Mouse (Mus musculus) adrenal gland, postnatal 25 days (tissue): ENCODE measurements around the gene Fbln7. TPM values are rescaled to one million over a fixed set of nuclear protein-coding genes. Genes with fewer than 3 reads are reported as not detected.

Experiments
- DNase-seq: peaks from one replicate; pipeline ENCODE4 v3.0.0; 2021; ENCODE audit warnings: mixed read lengths
- long read RNA-seq: library from polyadenylated mRNA; stranded (forward); transcript quantifications from one replicate; pipeline ENCODE4 v2.0.0, GENCODE M21; 2021
- total RNA-seq: library from RNA; stranded (reverse); gene quantifications from 2 replicates; pipeline ENCODE4 v1.2.3, GENCODE M21; 2021

The Fbln7 gene
- total RNA-seq: 2.2 and 3.6 TPM in 2 replicates
- long read RNA-seq, transcript Fbln7-201 (8 exons, 2,905 nt): major isoform, 7 of 8 reads
- long read RNA-seq, partial matches to known transcripts: 0 of 8 reads
- long read RNA-seq, other reads (novel, unspliced or antisense): 1 of 8 reads

DNA sequence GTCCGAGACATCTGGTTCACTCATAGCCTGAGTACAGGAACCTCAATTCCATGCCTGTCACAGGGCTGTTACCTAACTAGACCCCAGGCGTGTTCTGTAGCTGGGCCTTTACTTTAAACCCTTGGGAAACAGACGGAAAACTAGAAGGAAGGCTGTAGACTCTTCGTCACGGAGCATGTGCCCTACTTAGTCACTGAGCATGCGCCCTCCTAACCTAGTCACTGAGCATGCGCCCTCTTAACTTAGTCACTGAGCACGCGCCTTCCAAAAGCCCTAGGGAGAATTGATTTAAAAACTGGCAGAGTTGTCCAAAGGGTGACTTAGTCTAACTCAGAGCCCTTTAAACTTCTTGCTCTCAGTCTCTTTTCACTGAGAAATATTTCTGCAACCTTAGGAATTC, at the start of gene Fbln7:
Gene Fbln7, plus strand, starts transcription at position 346 of the 400 bp plus-strand sequence.
- no peak for DNase-seq

DNA sequence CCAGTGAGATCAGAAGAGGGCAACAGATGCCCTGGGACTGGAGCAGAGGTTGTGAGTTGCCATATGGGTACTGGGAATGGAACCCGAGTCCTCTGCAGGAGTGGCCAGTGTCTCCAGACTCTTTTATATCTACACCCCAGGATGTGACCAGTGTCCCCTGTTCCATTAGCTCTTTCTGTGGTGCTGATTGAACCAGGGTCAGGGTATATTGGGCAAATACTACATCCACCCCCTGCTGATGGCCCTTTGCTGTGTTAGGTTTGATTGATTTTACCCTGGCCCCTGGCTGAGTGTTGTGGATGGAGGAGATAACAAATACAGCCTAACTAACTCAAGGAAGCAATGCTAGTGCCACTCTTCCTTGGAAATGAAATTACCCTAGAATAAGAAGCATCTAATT, 46.5 kb upstream of the Fbln7 start:
- DNase-seq: no peak

DNA sequence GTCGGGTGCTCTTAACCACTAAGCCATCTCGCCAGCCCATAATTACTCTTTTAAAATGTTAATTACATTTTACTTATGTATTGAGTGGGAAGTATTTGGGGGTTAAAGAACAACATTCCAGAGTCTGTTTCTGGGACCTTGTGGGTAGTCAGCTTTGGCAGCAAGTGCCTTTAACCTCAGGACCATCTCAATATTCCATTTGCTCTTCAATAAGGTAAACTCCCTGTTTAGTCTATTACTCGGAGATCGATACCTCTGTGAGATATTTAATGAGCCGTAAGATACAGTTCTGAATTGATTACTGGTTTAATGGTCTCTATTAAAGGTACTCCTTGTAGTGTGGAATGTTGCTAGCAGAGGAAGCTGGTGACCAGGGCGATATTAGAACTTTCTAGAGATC, 45.9 kb upstream of the Fbln7 start:
- DNase-seq: no peak

DNA sequence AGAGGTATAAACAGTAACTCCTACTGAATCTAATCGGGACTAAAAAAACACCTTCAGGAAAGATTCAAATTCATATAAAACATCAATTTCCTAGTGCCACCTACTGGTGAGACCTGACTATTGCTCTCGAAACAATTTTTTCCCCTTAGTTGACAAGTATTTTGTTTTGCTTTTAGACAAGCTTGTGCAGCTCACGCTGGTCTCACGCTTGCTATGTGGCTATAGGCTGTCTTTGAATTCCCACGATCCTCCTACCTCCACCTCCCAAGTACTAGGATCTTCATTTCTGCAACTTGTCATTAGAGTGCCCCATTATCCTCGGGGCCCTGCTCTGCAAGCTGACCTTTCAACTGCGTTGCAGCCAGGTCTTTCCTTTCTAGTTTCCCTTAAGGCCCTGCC, 45.4 kb upstream of the Fbln7 start:
- no peak for DNase-seq

DNA sequence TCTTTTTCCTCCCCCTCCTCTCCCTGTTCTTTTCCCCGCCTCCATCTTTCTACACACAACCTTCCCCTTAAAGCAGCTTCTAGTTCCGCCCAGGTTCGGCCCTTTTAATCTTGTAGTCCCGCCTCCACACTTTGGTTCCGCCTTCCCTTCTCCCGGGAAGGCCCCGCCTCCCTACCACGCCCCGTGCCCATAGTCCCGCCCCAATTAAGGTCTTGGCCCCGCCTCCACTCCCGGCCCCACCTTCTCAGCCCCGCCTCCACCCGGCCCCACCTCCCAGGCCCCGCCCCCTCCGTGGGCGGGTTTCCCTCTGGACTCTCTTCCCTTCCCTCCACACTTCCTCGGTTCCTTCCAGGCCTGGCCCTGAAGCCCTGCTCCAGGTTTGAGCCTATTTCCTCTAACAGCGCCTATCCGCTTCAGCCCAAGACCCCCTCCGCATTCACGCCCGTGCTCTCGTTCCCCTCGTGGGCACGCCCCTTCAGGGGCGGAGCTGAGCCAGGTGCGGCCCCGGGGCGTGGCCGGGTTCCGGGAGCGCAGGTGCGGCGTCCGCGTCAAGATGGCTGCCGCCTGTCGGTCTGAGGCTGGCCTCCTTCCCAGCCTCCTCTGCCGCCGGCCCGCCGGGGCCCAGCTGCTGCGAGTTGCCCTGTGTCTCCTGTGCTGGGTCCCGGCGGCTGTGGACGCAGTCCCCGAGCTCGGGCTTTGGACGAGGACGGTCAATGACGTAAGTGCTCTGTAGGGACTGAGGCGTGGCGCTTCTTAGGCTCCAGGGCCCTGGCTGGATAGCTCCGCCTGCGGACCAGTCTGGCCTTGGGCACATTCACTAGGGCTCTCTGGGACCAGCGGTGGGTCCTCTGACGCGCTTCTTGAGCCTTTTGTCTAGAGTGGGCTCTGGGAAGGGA, 44.7 kb upstream of the Fbln7 start, which contains the start of gene Tmem87b:
Gene Tmem87b, plus strand, starts transcription at position 333 of the 896 bp plus-strand sequence.
- DNase-seq: peak; percentile 98

DNA sequence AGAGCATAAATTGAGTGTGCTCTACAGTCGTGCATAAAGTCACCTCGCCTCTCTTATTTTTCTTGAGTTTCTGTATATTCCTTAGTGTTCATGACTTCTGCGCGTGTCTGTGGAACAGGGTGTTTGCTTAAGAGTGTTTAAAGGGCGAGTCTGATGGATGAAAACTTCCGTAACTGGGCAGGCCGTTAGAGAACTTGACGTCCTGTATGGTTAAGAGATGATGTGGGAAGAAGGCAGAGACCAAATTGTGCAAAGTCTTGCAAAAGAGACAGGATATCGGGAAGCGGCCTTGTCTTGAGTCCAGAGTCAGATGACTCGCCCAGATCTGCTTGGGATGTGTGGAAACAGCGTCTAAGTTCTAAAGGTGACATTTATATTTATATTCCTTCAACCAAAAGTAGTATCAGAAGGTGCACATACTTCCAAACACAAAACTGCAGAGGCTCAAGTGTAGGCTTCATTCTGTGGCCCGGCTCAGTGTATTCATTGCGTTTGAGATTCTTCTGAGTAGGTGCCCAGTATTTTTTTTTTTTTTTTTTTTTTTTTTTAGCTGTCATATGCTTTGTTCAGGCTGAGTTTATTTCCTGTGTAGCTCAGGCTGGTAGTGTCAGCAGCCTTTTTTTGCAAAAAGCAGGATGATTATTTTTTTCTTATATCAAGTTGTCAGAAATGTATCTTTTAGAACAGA, 43.7 kb upstream of the Fbln7 start:
- no peak for DNase-seq

DNA sequence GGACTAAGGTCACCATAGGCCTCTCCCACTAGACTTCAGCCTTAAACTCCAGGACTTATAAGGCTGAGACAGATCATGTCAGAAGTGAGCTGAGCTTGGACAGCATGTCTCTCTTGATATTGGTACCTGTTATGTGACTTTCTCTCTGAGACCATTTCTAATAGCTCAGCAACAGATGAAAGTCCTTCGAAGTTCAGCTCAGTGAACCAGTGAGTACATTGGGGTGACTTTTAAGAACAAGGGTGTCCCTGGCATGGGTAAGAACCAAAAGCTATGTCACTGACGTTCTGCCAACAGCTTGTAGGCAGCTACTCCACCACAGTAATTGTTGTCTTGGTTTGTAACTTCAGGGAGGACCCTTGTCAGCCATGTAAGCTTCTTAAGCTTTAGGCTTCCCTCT, 42.1 kb upstream of the Fbln7 start:
- DNase-seq: no peak

DNA sequence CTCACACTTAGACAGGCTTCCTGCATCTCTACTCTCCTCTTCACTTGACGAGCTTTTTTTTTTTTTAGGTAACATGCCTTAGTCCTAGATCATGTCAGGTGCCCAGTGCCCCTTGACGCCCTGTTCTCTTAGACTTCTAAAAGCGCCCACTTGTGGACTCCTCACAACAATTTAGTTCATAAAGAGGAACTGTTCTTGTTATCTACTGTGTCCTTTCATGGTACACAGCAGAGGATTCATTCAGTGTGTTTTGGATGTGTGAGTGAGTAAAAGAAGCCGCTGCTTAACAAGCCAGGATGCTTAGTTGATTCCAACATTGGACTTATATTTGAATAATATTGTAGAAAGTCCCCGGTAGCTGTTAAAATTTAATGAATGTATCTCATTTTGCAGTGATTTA, 38.9 kb upstream of the Fbln7 start:
- no peak for DNase-seq

DNA sequence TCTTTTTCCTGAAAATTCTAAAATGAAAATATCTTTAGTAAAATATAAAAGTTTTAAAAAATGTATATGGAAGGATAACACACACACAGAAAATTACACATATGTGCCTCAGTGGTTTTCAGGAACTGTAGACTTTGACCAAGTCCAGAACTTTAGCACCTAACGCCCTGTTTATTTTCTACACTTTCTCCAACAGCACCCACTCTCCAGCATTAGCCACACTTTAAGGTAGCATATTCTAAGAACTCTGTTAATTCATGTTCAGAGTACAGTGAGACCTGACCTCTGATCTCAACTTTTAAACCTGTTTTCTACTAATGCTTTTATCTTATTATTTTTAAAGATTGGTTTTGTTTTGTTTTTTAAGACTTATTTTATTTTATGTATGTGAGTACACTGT, 35.0 kb upstream of the Fbln7 start:
- no peak for DNase-seq

DNA sequence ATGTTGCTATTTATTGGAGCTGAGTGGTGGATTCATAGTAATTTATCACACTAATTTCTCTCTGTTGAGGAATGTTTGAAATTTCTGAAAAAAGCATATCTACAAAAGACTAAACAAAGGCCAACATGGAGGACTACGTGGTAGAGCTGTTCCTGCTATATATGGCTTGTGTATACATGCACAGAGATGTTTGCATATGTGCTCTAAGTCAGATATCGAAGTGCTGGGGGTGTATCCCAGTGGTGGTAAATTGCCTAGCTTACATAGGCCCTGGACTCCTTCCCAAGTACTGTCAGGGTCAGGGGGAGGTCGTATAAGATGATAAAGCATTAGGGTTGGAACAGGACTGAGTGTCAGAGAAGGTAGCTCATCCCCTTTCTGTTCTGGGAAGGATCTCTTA, 30.2 kb upstream of the Fbln7 start:
- no peak for DNase-seq

DNA sequence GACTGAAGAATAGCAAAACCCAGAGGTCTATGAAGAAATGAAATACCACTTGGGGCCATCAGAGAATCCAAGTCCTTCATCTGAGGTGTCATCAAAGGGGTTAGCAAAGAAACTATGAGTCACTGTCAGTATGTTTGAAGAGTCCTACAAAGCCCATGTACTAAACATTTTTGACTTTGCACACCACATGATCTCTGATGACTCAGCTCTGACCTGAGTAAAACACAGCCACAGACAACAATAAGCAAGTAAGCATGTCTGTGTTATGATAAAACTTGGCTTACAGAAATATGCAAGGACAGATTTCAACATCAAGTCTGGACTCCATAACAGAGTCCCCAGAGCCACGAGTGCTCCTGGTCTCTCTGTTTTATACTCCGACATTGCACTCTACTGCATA, 29.7 kb upstream of the Fbln7 start:
- no peak for DNase-seq

DNA sequence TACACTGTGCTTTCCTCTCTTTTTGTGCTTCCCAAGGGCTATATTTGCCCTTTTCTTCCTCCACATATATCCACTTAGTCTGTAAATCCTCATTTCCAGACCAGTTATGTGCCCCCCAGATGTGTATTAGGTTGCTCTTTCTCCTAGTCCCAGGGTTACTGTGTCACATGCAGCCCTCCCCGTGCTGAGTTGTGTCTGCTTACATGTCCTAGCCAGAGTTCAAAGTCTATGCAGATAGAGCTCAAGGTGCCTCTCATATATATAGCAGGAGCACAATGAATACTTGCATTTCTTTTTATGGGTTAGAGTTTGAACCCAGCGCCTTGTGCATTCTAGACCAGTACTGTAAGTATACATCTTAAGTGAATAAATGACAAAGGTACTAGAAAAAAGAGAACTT, 29.3 kb upstream of the Fbln7 start:
- no peak for DNase-seq

DNA sequence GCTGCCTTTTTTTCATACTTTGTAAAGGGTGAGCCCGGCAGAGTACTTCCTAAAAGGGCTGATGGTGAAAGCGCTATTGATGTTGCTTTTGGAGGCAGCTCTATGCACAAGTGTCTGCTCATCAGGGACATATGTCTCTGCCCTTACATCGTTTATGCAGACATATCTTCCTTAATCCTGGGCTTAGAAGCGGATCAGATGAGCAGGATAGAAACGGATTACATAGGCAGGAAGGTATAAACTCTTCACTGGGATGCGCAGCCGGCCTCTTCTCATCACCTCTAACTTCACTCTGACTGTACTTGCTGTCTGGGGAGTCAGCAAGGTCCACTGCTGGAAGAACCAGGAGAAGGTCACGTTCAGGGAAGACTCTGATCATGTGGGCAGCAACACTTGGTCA, 25.2 kb upstream of the Fbln7 start:
- no peak for DNase-seq

DNA sequence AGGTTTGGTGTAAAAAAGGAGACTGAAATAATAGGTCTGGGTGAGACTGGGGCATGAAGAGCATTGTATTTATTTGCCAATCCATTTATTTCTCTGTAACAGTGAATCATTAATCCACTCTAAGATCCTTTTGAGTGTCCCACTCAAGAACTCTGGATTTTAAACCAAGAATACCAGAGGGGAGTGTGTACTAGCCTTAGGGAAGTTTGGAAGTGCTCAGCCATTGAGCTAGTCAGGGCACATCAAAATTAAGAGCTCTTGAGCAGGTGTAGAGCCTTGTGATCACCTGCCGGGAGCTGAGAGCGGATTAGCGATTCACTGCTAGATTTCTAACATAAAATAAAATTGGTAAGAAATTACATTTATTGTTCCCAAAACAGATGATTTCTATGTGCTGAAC, 24.2 kb upstream of the Fbln7 start:
- DNase-seq: no peak

DNA sequence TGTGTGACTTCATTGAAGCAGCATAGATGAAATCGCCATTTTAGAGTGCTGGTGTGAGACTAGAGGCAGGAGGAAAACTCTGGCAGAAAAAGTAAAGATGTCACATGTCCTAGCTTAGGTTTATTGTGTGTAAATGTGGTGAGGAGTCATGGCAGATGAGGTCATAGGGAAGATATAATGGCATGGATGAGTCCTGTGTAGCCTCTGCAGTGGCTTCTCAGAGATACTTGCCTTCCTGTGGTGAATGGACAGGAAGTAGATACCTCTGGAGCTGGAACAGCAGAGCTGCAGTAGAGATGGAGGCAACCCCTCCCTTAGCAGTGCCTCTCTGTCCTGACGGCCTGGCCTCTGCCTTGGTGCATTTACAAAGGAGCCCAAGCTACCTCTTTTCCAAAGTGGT, 23.3 kb upstream of the Fbln7 start:
- DNase-seq: no peak

DNA sequence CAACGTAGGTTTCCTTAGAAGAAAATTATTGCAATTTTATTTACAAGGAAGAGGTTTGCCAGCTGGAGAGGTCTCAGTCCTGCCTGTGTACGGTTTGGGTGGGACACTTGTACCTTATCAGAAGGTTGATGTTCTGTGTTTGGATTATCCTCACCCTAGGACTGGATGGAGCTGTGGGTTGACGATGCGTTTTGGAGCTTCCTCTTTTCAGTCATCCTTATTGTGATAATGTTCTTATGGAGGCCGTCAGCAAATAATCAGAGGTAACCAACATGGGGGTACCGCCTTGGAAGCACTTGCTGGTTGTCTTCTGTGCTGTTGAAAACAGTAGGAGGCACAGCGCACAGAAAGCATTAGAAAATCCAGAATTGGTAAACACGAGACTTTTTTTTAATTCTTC, 20.3 kb upstream of the Fbln7 start:
- DNase-seq: no peak

DNA sequence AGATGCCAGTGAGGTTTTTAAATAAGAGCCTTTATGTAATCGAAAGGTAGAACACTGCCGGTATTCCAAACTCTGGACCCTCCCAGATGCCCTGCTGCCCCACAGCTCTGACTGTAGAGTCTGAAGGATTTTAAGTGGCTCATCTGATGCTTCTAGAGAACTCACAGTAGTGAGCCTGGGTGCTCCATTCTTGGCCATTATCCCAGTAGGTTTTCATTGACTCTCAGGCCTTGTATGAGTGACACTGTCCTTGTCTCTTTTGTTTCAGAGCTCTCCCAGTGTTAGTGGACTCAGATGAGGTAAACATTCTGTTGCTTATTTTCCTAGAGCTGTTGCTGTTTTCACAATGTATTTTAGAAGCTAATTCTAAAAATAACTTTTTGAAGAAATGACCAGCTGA, 12.7 kb upstream of the Fbln7 start:
- DNase-seq: no peak

DNA sequence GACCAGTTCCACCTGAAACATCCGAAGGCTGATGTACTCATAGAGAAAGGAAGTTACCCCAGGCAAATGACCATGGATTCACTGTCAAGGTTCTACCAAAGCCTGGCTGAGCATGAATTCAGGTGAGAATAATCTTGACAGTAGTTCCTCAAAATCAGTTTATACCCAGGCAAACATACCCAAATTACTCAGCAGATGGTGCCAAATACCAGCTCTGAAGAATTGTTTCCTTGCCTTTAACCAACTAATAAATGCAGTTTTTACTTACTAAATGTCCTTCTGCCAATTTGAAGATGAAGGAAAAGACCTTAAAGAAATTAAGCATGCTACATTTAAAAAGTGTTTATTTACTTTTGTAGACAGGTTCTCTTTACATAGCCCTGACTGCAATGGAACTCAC, 6.1 kb upstream of the Fbln7 start:
- no peak for DNase-seq

DNA sequence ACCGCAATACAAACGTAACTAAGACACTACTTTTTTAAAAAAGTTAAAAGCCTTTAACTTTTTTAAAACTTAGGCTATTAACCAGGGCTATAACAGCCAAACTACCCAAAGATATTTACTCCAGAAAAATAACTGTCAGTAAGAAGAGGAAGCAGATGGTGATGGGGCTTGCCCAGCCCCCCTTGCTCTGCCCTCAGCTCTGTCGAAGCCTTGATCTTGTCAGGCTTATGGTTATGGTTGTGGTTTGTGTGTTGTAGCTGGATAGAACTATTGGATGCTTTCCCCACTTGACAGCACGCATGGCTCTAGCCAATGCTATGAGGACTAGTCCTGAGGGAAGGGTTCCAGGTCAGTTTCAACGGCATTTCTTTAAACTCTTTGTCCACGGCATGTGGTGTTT, 3.8 kb upstream of the Fbln7 start:
- no peak for DNase-seq

DNA sequence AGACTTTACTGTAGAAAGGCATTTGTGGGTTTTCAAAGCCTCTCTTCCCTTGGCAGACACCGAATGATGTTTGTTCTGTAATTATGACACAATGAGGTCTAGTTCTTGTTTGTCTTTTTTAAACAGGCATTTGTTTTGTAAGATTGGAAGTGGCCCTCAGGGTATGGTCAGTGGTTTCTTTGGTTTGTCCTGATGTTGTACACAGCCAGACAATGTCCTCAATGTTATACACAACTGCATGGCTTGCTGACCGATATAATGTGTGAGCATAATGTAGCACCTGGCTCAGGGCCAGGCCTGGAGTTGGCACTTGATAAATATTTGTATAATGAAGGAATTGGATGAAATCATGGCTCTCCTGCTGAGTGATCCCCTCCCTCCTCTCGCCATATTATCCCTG, 2.9 kb upstream of the Fbln7 start:
- no peak for DNase-seq

DNA sequence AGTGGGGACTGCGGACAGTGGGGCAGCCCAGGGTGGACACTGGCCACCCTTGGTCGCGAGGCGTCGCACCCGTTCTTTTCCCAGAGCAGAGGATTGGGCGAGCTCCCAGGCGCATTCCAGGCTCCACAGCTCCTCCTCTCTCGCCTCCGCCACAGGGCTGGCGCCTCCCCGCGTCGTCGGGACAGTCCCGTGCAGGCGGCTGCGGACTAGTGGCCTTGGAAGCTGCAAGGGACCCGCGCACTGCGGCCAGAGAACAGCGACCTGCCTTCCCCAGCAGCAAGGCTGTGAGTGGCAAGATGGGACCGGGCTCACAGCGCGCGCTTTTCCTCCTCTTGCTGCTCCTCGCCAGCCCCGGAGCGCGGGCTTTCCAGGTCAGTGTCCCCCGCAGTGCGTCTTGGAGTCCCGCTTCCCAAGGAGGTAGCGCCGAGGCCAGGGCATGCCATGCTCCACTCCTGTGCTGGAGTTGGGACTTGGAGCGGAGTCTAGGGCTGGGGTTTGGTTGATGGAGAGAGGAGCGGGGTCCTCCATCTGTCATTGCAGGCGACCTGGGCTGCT, 1.1 kb downstream of the Fbln7 start:
- peak; percentile 67 for DNase-seq

DNA sequence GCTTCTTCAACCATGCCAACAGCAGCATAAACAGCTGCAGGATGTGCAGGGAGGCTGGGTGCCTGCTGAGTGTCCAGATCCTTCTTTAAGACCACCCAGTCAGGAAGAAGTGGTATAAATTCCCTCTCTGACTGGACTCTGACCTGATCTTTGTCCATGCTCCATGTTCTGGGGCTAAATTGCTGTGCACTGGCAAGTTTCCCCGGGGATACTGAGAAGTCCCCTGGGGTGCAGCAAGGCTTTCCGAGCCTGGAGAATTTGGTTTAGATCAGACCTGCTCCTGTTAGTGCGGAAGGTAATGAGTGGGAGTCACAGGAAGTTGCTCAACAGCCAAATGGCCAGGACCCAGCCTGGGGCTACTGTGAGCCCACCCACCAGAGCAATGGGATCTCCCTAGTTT, 2.3 kb downstream of the Fbln7 start:
- DNase-seq: no peak

DNA sequence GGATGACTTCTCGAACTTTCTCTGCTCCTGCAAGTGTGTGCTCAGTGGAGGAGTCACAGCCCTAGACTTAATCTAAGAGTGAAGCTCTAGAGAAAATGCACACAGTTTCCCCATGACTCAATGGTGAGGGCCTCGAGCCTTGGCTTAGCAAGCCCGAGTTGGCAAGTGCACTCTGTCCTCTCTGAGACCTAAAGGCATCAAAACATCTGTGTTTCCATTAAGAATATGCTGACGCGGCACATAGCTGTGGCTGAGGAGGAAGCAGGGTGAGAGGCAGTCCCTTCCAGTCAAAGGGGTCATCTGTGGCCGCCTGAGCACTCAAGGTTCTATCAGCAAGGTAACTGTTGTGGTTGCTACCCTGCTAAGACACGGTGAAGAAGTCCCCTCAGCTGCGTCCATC, 8.9 kb downstream of the Fbln7 start:
- no peak for DNase-seq
